Mouse (Mus musculus) forebrain, postnatal 0 days (tissue): Measurements from ENCODE around the gene Cenpm. TPM values are rescaled to one million over a fixed set of nuclear protein-coding genes. Genes with fewer than 3 reads are reported as not detected.

Source experiments
- ATAC-seq: fragments of 200-750 bp; cut with Nextera tagmentation; 2 replicates; pipeline ENCODE4 v1.8.0; 2017; ENCODE audit warnings: mild to moderate bottlenecking, moderate library complexity
- DNase-seq: peaks from one replicate; pipeline ENCODE4 v3.0.0-alpha.2; 2015
- H3K27ac ChIP-seq: fragments of 300-500 bp; sonication (generic); 2 replicates; pipeline ENCODE4 v1.5.1; 2014; ENCODE audit warnings: low read depth, mild to moderate bottlenecking, antibody characterized with exemption, low read length, moderate library complexity, mixed read lengths
- H3K27me3 ChIP-seq: fragments of 300-500 bp; sonication (generic); 2 replicates; pipeline ENCODE4 v1.6.1; 2014; ENCODE audit warnings: mild to moderate bottlenecking, low read length, mixed read lengths; ENCODE audit not compliant: insufficient read depth
- H3K36me3 ChIP-seq: fragments of 300-500 bp; sonication (generic); 2 replicates; pipeline ENCODE4 v1.6.1; 2014; ENCODE audit warnings: mild to moderate bottlenecking, moderate library complexity; ENCODE audit not compliant: insufficient read depth
- H3K4me1 ChIP-seq: fragments of 300-500 bp; sonication (generic); 2 replicates; pipeline ENCODE4 v1.6.1; 2014; ENCODE audit warnings: antibody characterized with exemption; ENCODE audit not compliant: insufficient read depth
- H3K4me2 ChIP-seq: fragments of 300-500 bp; sonication (generic); 2 replicates; pipeline ENCODE4 v1.6.1; 2014; ENCODE audit warnings: low read depth, mild to moderate bottlenecking, moderate library complexity
- H3K4me3 ChIP-seq: fragments of 300-500 bp; sonication (generic); 2 replicates; pipeline ENCODE4 v1.5.1; 2014; ENCODE audit warnings: low read depth, low read length, mixed read lengths
- H3K9ac ChIP-seq: fragments of 300-500 bp; sonication (generic); 2 replicates; pipeline ENCODE4 v1.6.1; 2014; ENCODE audit warnings: mild to moderate bottlenecking
- H3K9me3 ChIP-seq: fragments of 300-500 bp; sonication (generic); 2 replicates; pipeline ENCODE4 v1.6.1; 2016; ENCODE audit warnings: low read length
- CTCF ChIP-seq: sonication (generic); IDR thresholded peaks from 2 replicates; pipeline ENCODE4 v1.5.1; 2016; ENCODE audit warnings: antibody characterized with exemption, control low read depth, low read depth
- WGBS: fragments of 180-500 bp; shearing (Covaris S2); extraction: QIAGEN DNeasy Blood & Tissue Kit; methylation state at CpG from one replicate; pipeline ENCODE4 v1.1.7; 2014; 5-methylcytosine and 5-hydroxymethylcytosine counted together
- polyA plus RNA-seq: library from polyadenylated mRNA; unstranded; fragments of >200 nt; fragmentation: Nextera tagmentation; extraction: Ambion mirVana; gene quantifications from 2 replicates; pipeline ENCODE4 v1.2.1, GENCODE M21; 2015
- total RNA-seq: library from RNA; depleted of rRNA; stranded (reverse); fragments of >200 nt; gene quantifications from 2 replicates; pipeline ENCODE4 v1.2.3, GENCODE M21; 2014

The Cenpm gene
- total and polyA plus RNA-seq, 2 experiments from 2014 or later = 8.9 to 18.7 TPM

GRCm38 (mm10) chr15:82206365-82207104 lies 38.0 kb downstream of the Cenpm start:
- Histone ChIP-seq H3K9ac (no peak overlapping the region), H3K4me1 (no peaks in the 10 kb centered on the region), H3K36me3 (peaks cover 46% of the 10 kb centered on the region), H3K27me3 (peaks cover 23% of the 10 kb centered on the region), H3K4me2 (no peak overlapping the region), H3K4me3 (no peak overlapping the region), H3K9me3 (no peaks in the 10 kb centered on the region), H3K27ac (no peak overlapping the region)
- ATAC-seq = peak; percentile 85
- peak; percentile 74 for DNase-seq
- TF ChIP-seq CTCF = no peak
- 37% methylated on average over 9 of the region's 9 CpGs for WGBS

GRCm38 (mm10) chr15:82204680-82205371 lies 39.7 kb downstream of the Cenpm start:
- no peak overlapping the region for H3K4me2 ChIP-seq
- H3K27me3 ChIP-seq = peaks cover 8% of the 10 kb centered on the region; the same call in 1 of the 2 replicates
- no peak for TF ChIP-seq CTCF
- WGBS = 63% methylated on average over 10 of the region's 10 CpGs
- H3K36me3 ChIP-seq = peaks cover 62% of the 10 kb centered on the region
- H3K4me1 ChIP-seq = no peaks in the 10 kb centered on the region
- DNase-seq (no peak), ATAC-seq (no peak)
- no peaks in the 10 kb centered on the region for H3K9me3 ChIP-seq
- no peak overlapping the region for H3K4me3 ChIP-seq
- H3K9ac ChIP-seq = no peak overlapping the region
- no peak overlapping the region for H3K27ac ChIP-seq

GRCm38 (mm10) chr15:82203611-82204351 lies 40.8 kb downstream of the Cenpm start:
- no peak overlapping the region for H3K4me3 ChIP-seq
- no peak overlapping the region for H3K4me2 ChIP-seq
- H3K4me1 ChIP-seq = no peaks in the 10 kb centered on the region
- H3K27me3 ChIP-seq = peaks cover 8% of the 10 kb centered on the region; the same call in 1 of the 2 replicates
- ATAC-seq = no peak
- peaks cover 72% of the 10 kb centered on the region for H3K36me3 ChIP-seq
- no peak overlapping the region for H3K27ac ChIP-seq
- no peak for TF ChIP-seq CTCF
- DNase-seq = no peak
- 61% methylated on average over 20 of the region's 20 CpGs for WGBS
- no peaks in the 10 kb centered on the region for H3K9me3 ChIP-seq
- H3K9ac ChIP-seq = no peak overlapping the region

- DNase-seq (no peak), ATAC-seq (no peak)
- no peak overlapping the region for H3K4me3 ChIP-seq
- peaks cover 79% of the 10 kb centered on the region for H3K36me3 ChIP-seq
- WGBS = 95% methylated on average over 10 of the region's 10 CpGs
- no peak for TF ChIP-seq CTCF
- no peak overlapping the region for H3K4me2 ChIP-seq
- H3K27ac ChIP-seq = no peak overlapping the region
- no peaks in the 10 kb centered on the region for H3K4me1 ChIP-seq
- peaks cover 8% of the 10 kb centered on the region; the same call in 1 of the 2 replicates for H3K27me3 ChIP-seq
- H3K9me3 ChIP-seq = no peaks in the 10 kb centered on the region
- H3K9ac ChIP-seq = no peak overlapping the region
Measured at GRCm38 (mm10) chr15:82203090-82203489, 41.5 kb downstream of the Cenpm start.

- Histone ChIP-seq H3K36me3 (peaks cover 89% of the 10 kb centered on the region), H3K9ac (no peak overlapping the region), H3K4me2 (no peak overlapping the region), H3K9me3 (no peaks in the 10 kb centered on the region), H3K4me3 (no peak overlapping the region), H3K27me3 (peaks cover 8% of the 10 kb centered on the region; the same call in 1 of the 2 replicates), H3K4me1 (no peaks in the 10 kb centered on the region), H3K27ac (no peak overlapping the region)
- no peak for DNase-seq
- no peak for TF ChIP-seq CTCF
- WGBS = 92% methylated on average over 6 of the region's 6 CpGs
- no peak for ATAC-seq
Measured at GRCm38 (mm10) chr15:82202086-82202485, 42.5 kb downstream of the Cenpm start.

GRCm38 (mm10) chr15:82199546-82199945 lies 45.0 kb downstream of the Cenpm start:
- Histone ChIP-seq H3K36me3 (peaks cover 97% of the 10 kb centered on the region), H3K27ac (no peak overlapping the region)
- WGBS = 88% methylated on average over 12 of the region's 12 CpGs

GRCm38 (mm10) chr15:82198342-82198741 lies 46.2 kb downstream of the Cenpm start:
- H3K9ac ChIP-seq = no peak overlapping the region
- H3K4me3 ChIP-seq = no peak overlapping the region
- no peak overlapping the region for H3K27ac ChIP-seq
- H3K4me2 ChIP-seq = no peak overlapping the region
- DNase-seq (no peak), ATAC-seq (no peak)
- H3K9me3 ChIP-seq = no peaks in the 10 kb centered on the region
- H3K27me3 ChIP-seq = no peaks in the 10 kb centered on the region
- peaks cover 93% of the 10 kb centered on the region for H3K36me3 ChIP-seq
- no peak for TF ChIP-seq CTCF
- no peaks in the 10 kb centered on the region for H3K4me1 ChIP-seq
- WGBS = 88% methylated on average over 7 of the region's 7 CpGs

More at GRCm38 (mm10) chr15:82199546-82199945, 45.0 kb downstream of the Cenpm start:
- Histone ChIP-seq H3K27me3 (no peaks in the 10 kb centered on the region), H3K9ac (no peak overlapping the region), H3K4me1 (no peaks in the 10 kb centered on the region), H3K9me3 (no peaks in the 10 kb centered on the region), H3K4me2 (no peak overlapping the region), H3K4me3 (no peak overlapping the region)
- ATAC-seq = no peak
- TF ChIP-seq CTCF = no peak
- DNase-seq = no peak
